Mouse (Mus musculus) kidney, adult 9 months (tissue): ENCODE results near the gene Dock4.
A peak's percentile ranks its signal among the peaks of the same experiment; 100 is the strongest.

Experiments
- DNase-seq: peaks from one replicate; pipeline ENCODE4 v3.0.0; 2022

The Dock4 gene

GRCm38 (mm10) chr12:40576749-40577148, 131.0 kb downstream of the Dock4 start:
- DNase-seq, result peak; percentile 53

GRCm38 (mm10) chr12:40580351-40580750, 134.6 kb downstream of the Dock4 start:
- peak; percentile 54 for DNase-seq

- DNase-seq, result no peak
Observed at GRCm38 (mm10) chr12:40581037-40581436, 135.3 kb downstream of the Dock4 start.

GRCm38 (mm10) chr12:40582059-40582458, 136.3 kb downstream of the Dock4 start:
- DNase-seq, result no peak

GRCm38 (mm10) chr12:40584526-40585289, 139.0 kb downstream of the Dock4 start:
- DNase-seq, result no peak

GRCm38 (mm10) chr12:40585456-40586141, 139.8 kb downstream of the Dock4 start:
- no peak for DNase-seq

GRCm38 (mm10) chr12:40594161-40594560, 148.4 kb downstream of the Dock4 start:
- DNase-seq, result no peak

- DNase-seq, result no peak
Observed at GRCm38 (mm10) chr12:40595440-40595839, 149.7 kb downstream of the Dock4 start.

GRCm38 (mm10) chr12:40596020-40596419, 150.3 kb downstream of the Dock4 start:
- DNase-seq, result no peak

GRCm38 (mm10) chr12:40596441-40596840, 150.7 kb downstream of the Dock4 start:
- DNase-seq, result no peak

- no peak for DNase-seq
Observed at GRCm38 (mm10) chr12:40599952-40600351, 154.2 kb downstream of the Dock4 start.

GRCm38 (mm10) chr12:40605565-40605964, 159.8 kb downstream of the Dock4 start:
- DNase-seq, result no peak

GRCm38 (mm10) chr12:40622926-40623325, 177.2 kb downstream of the Dock4 start:
- no peak for DNase-seq

- peak; percentile 7 for DNase-seq
Observed at GRCm38 (mm10) chr12:40626521-40626920, 180.8 kb downstream of the Dock4 start.

- DNase-seq, result no peak
Observed at GRCm38 (mm10) chr12:40633242-40633641, 187.5 kb downstream of the Dock4 start.

GRCm38 (mm10) chr12:40634169-40634568, 188.4 kb downstream of the Dock4 start:
- DNase-seq, result no peak

GRCm38 (mm10) chr12:40635991-40636390, 190.2 kb downstream of the Dock4 start:
- no peak for DNase-seq

GRCm38 (mm10) chr12:40637427-40637826, 191.7 kb downstream of the Dock4 start:
- no peak for DNase-seq

GRCm38 (mm10) chr12:40645869-40646268, 200.1 kb downstream of the Dock4 start:
- DNase-seq, result no peak

- DNase-seq, result no peak
Observed at GRCm38 (mm10) chr12:40654312-40654711, 208.6 kb downstream of the Dock4 start.

GRCm38 (mm10) chr12:40655861-40656260, 210.1 kb downstream of the Dock4 start:
- DNase-seq, result no peak

- no peak for DNase-seq
Observed at GRCm38 (mm10) chr12:40656438-40656837, 210.7 kb downstream of the Dock4 start.

GRCm38 (mm10) chr12:40657229-40657885, 211.6 kb downstream of the Dock4 start:
- no peak for DNase-seq

- peak; percentile 28 for DNase-seq
Observed at GRCm38 (mm10) chr12:40659689-40660088, 213.9 kb downstream of the Dock4 start.
